In genomic region chr1:134280174-134280573, GRCm38 (mm10) we compare ENCODE assay signal across 38 mouse cellular contexts. TPM values are rescaled to one million over a fixed set of nuclear protein-coding genes. Genes with fewer than 3 reads are reported as not detected.
"Had no signal": no experiment of that assay in that cellular context is flagged by ENCODE, and none has a peak within 500 bp of the region (broad histone marks: within the 10 kb centered on the region; RNA-seq: fewer than 3 reads in every experiment).

No protein-coding gene starts in this region.

- H3K4me2 ChIP-seq: heart, embryonic 11.5 days; heart, embryonic 13.5 days; heart, embryonic 15.5 days; hindbrain, embryonic 13.5 days; hindbrain, embryonic 15.5 days; kidney, embryonic 15.5 days; limb, embryonic 13.5 days; limb, embryonic 15.5 days; liver, embryonic 12.5 days had no signal

- H3K4me1 ChIP-seq: hindbrain, embryonic 13.5 days; hindbrain, embryonic 15.5 days; limb, embryonic 13.5 days; liver, embryonic 12.5 days had no signal

- H3K36me3 ChIP-seq: heart, embryonic 13.5 days; heart, embryonic 15.5 days; hindbrain, embryonic 13.5 days; hindbrain, embryonic 15.5 days; kidney, embryonic 15.5 days; limb, embryonic 13.5 days; limb, embryonic 15.5 days; liver, embryonic 12.5 days had no signal

- DNase-seq: gastrocnemius, postnatal 14 days; gastrocnemius, postnatal 36 days; heart, adult 11 months; heart, adult 2 months; heart, postnatal 14 days; heart, postnatal 36 days; kidney, adult 11 months; kidney, adult 2 months; kidney, adult 9 months; kidney, postnatal 14 days; kidney, postnatal 36 days; layer of hippocampus, adult 9-11 months; layer of hippocampus, postnatal 36 days; left cerebral cortex, postnatal 4 days had no signal

- H3K27ac ChIP-seq: heart, adult 2 months; heart, embryonic 13.5 days; heart, embryonic 15.5 days; hindbrain, embryonic 13.5 days; hindbrain, embryonic 15.5 days; kidney, embryonic 15.5 days; kidney, postnatal 0 days; limb, embryonic 13.5 days; limb, embryonic 15.5 days; liver, embryonic 12.5 days; liver, embryonic 14.5 days had no signal

- H3K9ac ChIP-seq: heart, embryonic 13.5 days; heart, embryonic 15.5 days; hindbrain, embryonic 13.5 days; hindbrain, embryonic 15.5 days; kidney, embryonic 15.5 days; limb, embryonic 13.5 days; limb, embryonic 15.5 days; liver, embryonic 12.5 days; liver, embryonic 14.5 days had no signal

- ATAC-seq: intestine, embryonic 16.5 days; liver, embryonic 12.5 days had no signal

- H3K4me3 ChIP-seq: heart, adult 2 months; heart, embryonic 13.5 days; heart, embryonic 15.5 days; hindbrain, embryonic 13.5 days; hindbrain, embryonic 15.5 days; kidney, embryonic 15.5 days; limb, embryonic 13.5 days; limb, embryonic 15.5 days; liver, embryonic 12.5 days had no signal

- H3K9me3 ChIP-seq: heart, embryonic 13.5 days; heart, embryonic 15.5 days; hindbrain, embryonic 13.5 days; hindbrain, embryonic 15.5 days; kidney, embryonic 15.5 days; limb, embryonic 13.5 days; limb, embryonic 15.5 days; liver, embryonic 12.5 days had no signal

- H3K27me3 ChIP-seq: heart, embryonic 13.5 days; heart, embryonic 15.5 days; hindbrain, embryonic 13.5 days; hindbrain, embryonic 15.5 days; limb, embryonic 13.5 days; limb, embryonic 15.5 days had no signal

RNA-seq across cellular contexts. Expression of gene Myog, which starts 9.6 kb away (rescaled TPM):
- total RNA-seq: heart, adult 2 months; heart, postnatal 14 days; heart, postnatal 36 days; hematopoietic stem cell, adult 5-6 weeks; layer of hippocampus, adult 18-20 months; layer of hippocampus, adult 8-10 months; layer of hippocampus, postnatal 14 days; layer of hippocampus, postnatal 36 days; left cerebral cortex, adult 18-20 months; left cerebral cortex, adult 8-10 months; left cerebral cortex, postnatal 10 days; left cerebral cortex, postnatal 25 days; left cerebral cortex, postnatal 4 days; liver, adult 2 months had no signal
- polyA plus RNA-seq: gonadal fat pad, adult 2 months; heart, adult 2 months; hindbrain, embryonic 15.5 days; intestine, embryonic 14.5 days; large intestine, adult 2 months; liver, adult 2 months had no signal
